Mouse (Mus musculus): ENCODE results near the gene Card11.
A peak's percentile ranks its signal among the peaks of the same experiment; 100 is the strongest.

Card11 gene

DNA sequence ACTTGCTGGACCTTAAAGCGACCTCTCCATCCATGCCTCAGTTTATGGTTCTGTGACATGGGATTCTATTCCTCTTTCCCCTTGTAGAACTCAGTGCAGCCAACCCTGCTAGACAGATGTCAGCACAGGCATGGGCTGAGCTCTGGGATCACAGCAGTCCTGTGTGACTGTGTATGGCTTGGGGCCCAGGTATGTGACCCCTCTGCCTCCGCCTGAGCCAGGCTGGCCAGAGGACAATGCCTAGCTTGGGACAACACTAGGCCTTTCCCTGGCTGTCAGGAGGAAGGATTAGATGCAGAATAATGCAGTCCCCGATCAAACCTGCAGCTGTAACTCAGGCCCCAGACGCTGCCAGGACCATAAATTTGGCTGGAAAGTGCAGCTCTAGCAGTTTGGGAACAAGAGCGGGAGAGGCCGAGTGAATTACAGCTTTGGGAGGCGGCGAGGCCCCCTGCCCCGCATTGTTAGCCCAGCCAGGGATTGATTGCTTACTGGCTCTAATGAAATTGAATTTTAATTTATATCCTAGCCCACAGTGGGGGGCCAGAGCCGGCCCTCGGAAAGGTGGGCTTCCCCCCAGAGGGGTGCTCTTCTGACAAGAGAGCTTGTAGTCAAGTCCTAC is 144.4 kb downstream of the Card11 start:
- ATAC-seq (ENCODE audit: insufficient number of reproducible peaks, low FRiP score, low TSS enrichment) = no peak

DNA sequence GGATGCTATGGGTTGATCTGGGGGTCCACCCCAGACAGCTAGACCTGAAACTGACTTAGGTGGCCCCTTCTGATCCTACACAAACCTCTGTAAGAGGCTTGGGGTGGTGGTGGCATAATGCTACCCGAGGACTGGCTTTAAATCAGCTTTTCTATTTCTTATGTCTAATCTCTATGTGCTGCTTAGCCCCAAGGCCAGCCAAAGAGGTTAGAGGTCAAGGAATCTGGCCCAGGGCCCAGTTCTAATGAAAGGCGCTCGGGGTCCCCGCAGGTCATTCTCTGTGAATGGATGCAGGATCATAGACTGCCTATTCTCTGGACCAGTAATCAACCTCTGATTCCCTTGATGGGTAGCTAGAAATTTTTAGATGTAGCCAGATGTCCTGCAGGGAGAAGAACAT is 145.7 kb downstream of the Card11 start:
- no peak for ATAC-seq (ENCODE audit: insufficient number of reproducible peaks, low FRiP score, low TSS enrichment)

DNA sequence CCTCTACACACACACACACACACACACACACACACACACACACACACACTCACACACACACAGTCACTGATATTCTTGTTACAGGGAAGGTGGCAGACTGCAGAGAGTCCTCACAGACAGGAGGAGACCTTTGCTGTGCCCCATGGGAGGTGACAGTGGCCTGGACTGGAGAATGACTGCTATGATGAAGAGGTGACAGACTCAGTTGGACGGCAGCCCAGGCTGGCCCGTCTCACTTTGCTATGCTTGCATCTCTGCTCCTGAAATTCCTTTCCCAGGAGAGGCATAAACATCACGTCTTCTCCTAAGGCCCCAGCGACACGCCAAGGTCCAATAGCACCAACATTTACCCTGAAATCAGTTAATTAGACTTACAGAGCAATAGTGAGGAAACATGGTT is 146.7 kb downstream of the Card11 start:
- no peak for ATAC-seq (ENCODE audit: insufficient number of reproducible peaks, low FRiP score, low TSS enrichment)

DNA sequence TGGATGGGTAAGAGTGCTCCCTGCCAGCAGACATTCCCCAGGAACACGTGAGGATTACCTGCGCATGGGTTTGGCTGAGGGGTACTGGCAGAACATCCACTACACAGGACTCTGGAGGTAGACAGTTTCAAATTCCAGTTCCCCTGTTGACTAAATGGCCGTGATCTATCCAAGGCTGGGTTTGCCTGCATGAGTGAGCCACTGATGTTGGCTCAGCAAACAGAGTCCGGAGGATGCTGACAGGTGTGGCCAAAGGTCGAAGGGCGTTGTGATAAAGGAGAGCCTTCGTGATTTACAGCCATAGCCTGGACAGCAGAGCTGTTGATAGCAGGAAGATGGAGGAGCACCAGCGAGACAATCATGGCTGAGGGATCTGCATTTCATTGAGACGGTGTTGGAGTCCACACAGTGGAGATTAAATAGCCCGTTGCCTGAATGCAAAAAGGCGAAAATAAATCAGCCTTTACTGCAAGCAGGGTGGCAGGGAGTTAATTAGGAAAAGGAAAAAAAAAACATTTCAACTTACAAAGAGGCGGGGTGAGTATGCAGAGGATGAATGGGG is 147.9 kb downstream of the Card11 start:
- ATAC-seq (ENCODE audit: insufficient number of reproducible peaks, low FRiP score, low TSS enrichment) = no peak

DNA sequence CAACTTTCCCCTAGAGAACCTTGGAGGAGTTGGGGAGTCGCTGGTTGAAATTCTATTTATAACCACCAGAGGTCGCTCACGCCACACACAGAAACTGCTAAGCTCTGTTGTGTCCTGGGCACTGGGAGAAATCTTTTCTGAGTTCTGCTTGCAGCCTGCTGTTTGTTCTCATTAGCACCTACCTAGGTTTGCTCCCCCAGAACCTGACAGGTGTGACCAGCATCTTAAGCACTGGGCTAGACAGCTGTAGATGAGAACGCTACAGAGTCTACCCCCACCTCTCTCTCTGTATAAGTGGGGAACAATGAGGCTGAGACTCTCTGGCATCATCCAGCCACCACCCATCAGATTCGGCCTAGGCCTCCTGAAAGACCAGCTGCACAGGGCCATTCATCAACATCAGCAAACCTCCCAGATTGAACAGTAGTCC is 153.1 kb downstream of the Card11 start:
- ATAC-seq (ENCODE audit: insufficient number of reproducible peaks, low FRiP score, low TSS enrichment) = no peak; the same call in 1 of the 2 replicates

DNA sequence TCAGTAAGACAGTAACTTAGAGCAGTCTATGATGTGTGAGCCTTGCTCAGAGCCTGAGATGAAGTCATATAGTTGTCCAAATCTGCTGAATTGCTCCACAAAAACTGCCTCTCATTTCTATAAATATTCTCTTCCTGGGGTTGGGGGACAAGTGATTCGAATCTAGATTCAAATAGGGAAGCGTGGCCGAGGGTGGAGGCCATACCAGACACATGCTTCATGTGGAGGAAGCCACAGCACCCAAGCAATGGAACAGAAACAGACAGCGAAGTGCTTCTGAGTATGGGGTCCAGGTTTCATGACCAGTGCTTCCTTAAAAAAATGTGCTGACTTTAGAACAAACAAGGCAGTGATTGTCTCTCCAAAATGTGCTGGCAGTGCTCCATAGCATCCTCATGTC is 158.4 kb downstream of the Card11 start:
- ATAC-seq (ENCODE audit: insufficient number of reproducible peaks, low FRiP score, low TSS enrichment) = no peak

DNA sequence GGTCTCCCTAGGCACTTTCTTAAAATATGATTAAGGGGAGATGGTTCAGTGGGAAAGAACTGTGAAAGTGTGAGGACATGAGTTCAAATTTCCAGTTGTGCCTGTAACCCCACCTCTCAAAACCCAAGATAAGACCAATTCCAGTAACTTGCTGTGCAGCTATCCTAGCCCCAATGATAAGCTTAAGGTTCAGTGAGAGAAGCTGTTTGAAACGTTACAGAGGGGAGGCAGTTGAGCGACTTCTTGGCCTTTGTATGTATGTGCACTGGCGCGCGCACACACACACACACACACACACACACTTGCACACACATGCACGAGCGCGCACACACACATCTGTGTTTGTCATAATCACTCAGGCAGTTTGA is 169.3 kb downstream of the Card11 start:
- no peak for ATAC-seq (ENCODE audit: insufficient number of reproducible peaks, low FRiP score, low TSS enrichment)

DNA sequence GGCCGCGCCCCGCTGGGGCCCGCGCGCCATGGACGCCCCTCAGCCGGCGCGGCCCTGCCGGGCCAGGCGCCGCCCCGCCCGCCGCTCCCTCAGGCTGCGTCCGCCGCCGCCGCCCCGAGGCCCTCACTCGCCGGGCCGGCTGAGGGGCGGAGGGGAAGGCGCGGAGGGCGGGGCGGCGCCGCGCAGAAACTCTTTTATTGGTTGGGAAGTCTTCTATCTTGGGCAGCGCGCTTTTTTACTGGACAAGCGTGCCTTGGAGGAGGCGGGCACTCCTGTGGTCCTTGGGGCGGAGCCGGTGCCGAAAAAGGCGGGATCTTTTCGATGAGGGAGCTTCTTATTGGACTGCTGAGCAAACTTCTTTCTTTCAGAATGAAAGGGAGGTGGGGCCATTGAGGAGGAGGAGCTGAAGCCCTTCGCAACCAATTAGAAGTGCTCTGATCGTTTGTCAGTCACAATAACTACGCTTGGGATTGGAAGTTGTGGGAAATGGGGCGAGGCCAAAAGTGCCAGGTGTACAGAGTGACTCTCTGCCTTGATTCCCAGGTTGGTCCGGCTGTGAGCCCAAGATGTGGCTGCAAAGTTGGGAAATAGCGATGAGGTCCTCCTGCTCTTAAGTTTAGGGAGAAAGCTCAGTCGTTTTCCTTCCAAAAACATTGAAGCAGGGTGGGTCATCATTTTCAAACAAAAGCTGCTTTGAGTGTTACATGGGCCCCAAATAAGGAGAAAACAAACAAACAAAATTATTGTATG is 169.9 kb downstream of the Card11 start, which contains the start of gene Gna12:
Gene Gna12, minus strand, starts transcription at position 118 of the 750 bp plus-strand sequence.
- ATAC-seq (ENCODE audit: insufficient number of reproducible peaks, low FRiP score, low TSS enrichment) = peak; percentile 97

DNA sequence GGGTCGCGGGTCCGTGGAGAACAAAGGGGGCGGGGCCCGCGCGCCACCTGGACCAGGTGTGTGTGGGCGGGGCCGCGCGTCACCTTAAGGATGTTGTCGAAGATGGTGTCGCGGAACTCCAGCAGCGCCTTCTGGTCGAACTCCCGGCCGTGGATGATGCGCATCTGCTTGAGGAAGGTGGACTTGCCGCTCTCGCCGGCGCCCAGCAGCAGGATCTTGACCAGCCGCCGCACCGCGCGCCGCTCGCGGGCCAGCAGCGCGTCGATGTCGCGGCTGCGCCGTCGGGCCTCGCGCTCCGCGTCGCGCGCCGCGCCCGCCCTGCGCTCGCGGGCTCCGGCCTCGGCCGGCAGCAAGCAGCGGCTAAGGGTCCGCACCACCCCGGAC is 170.5 kb downstream of the Card11 start:
- ATAC-seq (ENCODE audit: insufficient number of reproducible peaks, low FRiP score, low TSS enrichment) = no peak

DNA sequence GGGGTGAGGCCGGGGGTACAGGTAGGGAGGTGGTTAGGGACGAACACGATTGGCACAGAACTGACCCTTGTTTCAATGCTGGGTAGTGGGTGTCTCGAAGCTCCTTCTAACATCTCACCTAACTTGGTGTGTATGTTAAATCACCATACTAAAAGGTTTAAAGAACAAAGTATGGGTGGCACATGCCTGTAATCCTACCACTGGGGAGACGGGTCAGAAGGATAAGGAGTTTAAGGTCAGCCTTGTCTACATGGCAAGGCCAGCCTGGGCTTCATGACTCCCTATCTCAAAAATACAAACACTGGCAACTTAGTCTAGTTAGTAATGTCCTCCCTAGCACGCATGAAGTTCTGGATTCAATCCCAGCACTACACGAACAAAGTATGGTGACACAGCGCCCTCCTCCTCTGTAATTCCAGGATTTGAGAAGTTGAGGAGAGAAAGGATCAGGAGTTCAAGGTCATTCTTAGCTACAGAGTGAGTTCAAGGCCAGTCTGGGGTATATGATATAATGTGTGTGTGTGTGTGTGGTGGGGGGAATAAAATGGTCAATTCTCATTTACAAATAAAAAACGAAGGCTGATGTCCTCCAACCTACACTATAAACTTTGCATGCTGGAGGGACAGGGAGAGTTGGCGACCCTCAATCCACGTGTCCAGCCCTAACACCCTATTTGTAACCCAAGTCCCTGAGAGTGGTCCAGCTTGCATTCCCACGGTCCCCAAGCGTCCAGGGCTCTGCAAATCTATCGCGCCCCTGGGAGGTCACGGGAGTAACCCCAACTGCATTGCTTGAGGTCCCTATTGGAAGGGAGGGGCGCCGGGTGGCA is 171.1 kb downstream of the Card11 start:
- ATAC-seq (ENCODE audit: insufficient number of reproducible peaks, low FRiP score, low TSS enrichment) = 0 out of 2 replicates have a peak, but pooled peaks have one; percentile 4

DNA sequence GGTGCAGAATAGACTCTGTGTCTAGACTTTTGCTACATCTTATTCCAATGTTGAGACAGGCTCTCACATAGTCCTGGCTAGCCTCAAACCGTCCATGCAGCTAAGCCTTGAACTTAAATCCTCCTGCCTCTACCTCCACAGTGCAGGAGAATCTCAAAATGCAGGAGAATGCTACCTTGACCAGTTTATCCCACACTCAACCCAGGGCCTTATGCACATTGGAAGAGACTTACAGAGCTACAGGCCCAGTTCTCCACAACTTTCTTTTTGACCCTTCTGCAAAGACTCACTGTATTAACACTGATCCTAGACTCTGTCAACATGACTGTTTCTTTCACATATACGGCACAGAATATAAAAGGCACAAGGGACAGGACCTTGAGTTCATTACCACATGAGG is 172.0 kb downstream of the Card11 start:
- no peak for ATAC-seq (ENCODE audit: insufficient number of reproducible peaks, low FRiP score, low TSS enrichment)

DNA sequence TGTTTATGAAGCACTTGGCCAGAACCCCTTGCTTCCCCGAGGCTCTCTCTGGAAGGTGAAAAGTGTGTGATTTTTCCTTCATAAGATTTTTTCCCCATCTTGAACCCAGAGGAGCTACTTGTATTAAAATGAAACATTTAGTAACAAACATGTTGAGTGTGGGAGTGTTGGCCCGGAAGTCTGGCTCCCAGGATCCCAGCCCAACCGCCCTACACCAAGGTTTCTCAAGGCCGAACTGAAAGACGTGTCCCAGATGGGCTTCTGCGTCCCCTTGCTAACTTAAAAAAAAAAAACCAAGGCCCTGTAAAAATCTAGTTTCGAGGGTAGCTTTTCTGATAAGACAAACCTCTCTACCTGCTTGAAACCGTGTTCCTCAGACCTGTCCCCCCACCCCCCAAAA is 172.5 kb downstream of the Card11 start:
- no peak for ATAC-seq (ENCODE audit: insufficient number of reproducible peaks, low FRiP score, low TSS enrichment)

DNA sequence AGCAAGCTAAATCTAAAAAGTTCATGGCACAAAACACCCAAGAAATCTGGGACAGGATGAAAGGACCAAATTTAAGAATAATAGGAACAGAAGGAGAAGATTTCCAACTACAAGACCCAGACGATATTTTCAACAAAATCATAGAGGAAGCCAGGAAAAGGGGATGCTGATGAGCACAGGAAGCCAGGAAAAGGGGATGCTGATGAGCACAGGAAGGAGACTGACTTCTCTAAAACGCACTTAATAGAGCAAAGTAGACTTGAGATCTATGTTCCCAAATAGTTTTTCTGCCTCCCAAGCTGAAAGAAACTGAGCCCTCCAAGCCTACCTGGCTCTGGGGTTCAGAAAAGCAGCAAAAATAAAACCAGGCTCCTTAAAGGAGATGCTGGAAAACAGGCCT is 173.0 kb downstream of the Card11 start:
- ATAC-seq (ENCODE audit: insufficient number of reproducible peaks, low FRiP score, low TSS enrichment) = no peak

DNA sequence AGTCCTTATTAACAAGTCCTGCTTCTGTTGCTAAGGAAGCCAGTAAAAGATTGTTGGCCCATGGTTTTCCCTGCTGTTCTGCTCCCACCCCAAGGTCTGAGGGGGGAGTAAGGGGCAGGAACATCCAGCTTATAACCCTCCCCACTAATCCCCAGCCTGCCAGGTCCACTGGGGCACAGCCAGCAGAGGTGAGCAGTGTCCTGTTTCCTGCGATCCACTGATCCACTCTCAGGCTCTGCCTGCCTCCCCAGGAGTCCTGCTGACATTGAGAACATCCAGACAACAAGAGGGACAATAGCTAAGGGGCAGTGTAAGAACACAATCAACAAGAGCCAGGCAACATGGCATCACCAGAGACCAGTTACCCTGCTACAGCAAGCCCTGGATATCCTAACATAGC is 173.6 kb downstream of the Card11 start:
- ATAC-seq (ENCODE audit: insufficient number of reproducible peaks, low FRiP score, low TSS enrichment) = no peak

DNA sequence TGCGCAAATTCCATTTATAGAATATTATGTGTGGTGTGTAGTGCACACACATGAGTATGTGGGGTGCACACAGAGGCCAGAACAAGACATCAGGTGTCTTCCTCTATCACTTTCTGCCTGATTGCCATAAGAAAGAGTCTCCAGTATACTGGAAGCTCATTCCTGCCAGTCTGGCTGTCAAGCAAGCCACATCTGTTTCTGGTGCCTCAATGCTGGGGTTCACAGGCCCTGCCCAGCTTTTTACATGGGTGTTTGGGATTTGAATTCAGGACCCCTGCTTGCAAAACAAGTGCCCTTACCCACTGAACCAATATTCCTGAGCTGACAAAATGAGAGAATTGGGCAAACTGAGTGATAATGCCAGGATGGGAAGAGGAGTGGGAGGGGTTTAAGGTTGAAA is 174.3 kb downstream of the Card11 start:
- ATAC-seq (ENCODE audit: insufficient number of reproducible peaks, low FRiP score, low TSS enrichment) = no peak

DNA sequence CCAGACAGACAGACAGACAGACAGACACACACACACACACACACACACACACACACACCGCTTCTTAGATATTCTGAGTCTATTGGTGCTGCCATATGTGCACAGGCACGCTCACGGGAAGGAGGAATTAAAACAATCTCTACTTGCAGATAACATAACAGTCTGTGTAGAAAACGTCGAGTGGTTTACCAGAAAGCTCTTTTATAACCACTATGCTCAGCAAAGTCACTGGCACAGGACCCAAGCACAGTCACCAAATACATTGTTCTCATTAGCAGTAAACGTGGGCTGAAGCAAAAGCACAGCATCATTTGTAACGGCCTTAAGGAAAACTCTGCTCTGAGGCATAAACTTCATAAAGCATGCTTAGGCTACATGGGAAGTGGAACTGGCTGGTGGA is 176.3 kb downstream of the Card11 start:
- ATAC-seq (ENCODE audit: insufficient number of reproducible peaks, low FRiP score, low TSS enrichment) = no peak

DNA sequence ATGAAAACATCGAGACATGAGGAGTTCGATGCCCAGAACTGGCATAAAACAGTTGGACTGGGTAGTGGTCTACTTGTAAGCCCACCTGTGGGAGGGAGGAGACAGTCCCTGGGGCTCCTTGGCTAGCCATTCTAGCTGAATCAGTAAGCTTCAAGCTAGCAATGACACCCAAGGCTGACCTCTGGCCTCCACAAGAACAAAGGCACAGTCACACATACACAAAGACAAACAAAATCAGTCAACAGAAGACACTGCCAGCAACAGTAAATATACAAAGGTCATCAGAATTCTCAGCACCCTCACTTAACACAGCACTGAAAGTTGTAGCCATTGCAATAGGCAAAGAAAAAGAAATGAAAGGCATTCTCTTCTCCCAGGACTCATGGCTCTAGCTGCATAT is 177.0 kb downstream of the Card11 start:
- ATAC-seq (ENCODE audit: insufficient number of reproducible peaks, low FRiP score, low TSS enrichment) = no peak

Data from cerebellum, adult (tissue).